Mouse (Mus musculus) liver, adult 2 months (tissue): ENCODE results near the gene Cep164.

Source experiments
- CTCF ChIP-seq: fragments of 200-500 bp; IDR thresholded peaks from 2 replicates; pipeline ENCODE4 v1.5.1; 2011; ENCODE audit warnings: low read depth, low read length, control low read depth
- POLR2A ChIP-seq: fragments of 200-500 bp; IDR thresholded peaks from 2 replicates; pipeline ENCODE4 v1.6.1; 2011; ENCODE audit warnings: low read length, control low read depth; ENCODE audit not compliant: insufficient read depth; ENCODE audit errors: extremely low read depth

- no peak for TF ChIP-seq POLR2A
- TF ChIP-seq CTCF, result no peak
Measured at GRCm38 (mm10) chr9:45839139-45839981, 10.9 kb upstream of the Cep164 start.
